Mouse (Mus musculus) MEL (cell line): ENCODE results near the gene Crim1.

Experiments used
- BHLHE40 ChIP-seq: IDR thresholded peaks from 2 replicates; pipeline ENCODE4 v1.6.1; 2012; ENCODE audit warnings: low read depth, mild to moderate bottlenecking, inconsistent platforms, low read length, improper control_type of control experiment, borderline replicate concordance
- CTCF ChIP-seq, 3 experiments: IDR thresholded peaks in 2 of 3; conservative IDR thresholded peaks in 1 of 3; 2 replicates each; pipeline ENCODE4 v1.5.1; 2011 to 2012; ENCODE audit warnings: low read length in 3 of 3, low read depth in 2 of 3, mild to moderate bottlenecking in 2 of 3, improper control_type of control experiment in 1 of 3, inconsistent platforms in 1 of 3, mixed read lengths in 1 of 3, moderate library complexity in 1 of 3; ENCODE audit not compliant: control insufficient read depth in 1 of 3, insufficient read depth in 1 of 3, poor library complexity in 1 of 3, severe bottlenecking in 1 of 3
- ELF1 ChIP-seq: IDR thresholded peaks from 2 replicates; pipeline ENCODE4 v1.6.1; 2014; ENCODE audit warnings: low read depth, mild to moderate bottlenecking, inconsistent platforms, low read length, improper control_type of control experiment, moderate library complexity
- EP300 ChIP-seq, 2 experiments: IDR thresholded peaks; 2 replicates each; pipeline ENCODE4 v1.6.1; 2011; ENCODE audit warnings: improper control_type of control experiment in 2 of 2, low read length in 2 of 2, low read depth in 1 of 2, mild to moderate bottlenecking in 1 of 2
- ETS1 ChIP-seq: IDR thresholded peaks from 2 replicates; pipeline ENCODE4 v1.6.1; 2012; ENCODE audit warnings: low read depth, mild to moderate bottlenecking, inconsistent platforms, low read length, improper control_type of control experiment, moderate library complexity
- HCFC1 ChIP-seq: IDR thresholded peaks from 2 replicates; pipeline ENCODE4 v1.6.1; 2012; ENCODE audit warnings: low read depth, mild to moderate bottlenecking, inconsistent platforms, low read length, improper control_type of control experiment, moderate library complexity
- KAT2A ChIP-seq: conservative IDR thresholded peaks from 2 replicates; pipeline ENCODE4 v1.6.1; 2012; ENCODE audit warnings: low read depth, low read length, improper control_type of control experiment, inconsistent platforms
- MXI1 ChIP-seq: IDR thresholded peaks from 2 replicates; pipeline ENCODE4 v1.6.1; 2011; ENCODE audit warnings: mild to moderate bottlenecking, low read depth, low read length, improper control_type of control experiment
- POLR2A ChIP-seq, 2 experiments: IDR thresholded peaks; 2 replicates each; pipeline ENCODE4 v1.6.1; 2011 to 2012; ENCODE audit warnings: low read length in 2 of 2, mild to moderate bottlenecking in 2 of 2, control low read depth in 1 of 2, improper control_type of control experiment in 1 of 2, low read depth in 1 of 2, moderate library complexity in 1 of 2; ENCODE audit not compliant: control insufficient read depth in 1 of 2, insufficient read depth in 1 of 2, poor library complexity in 1 of 2
- POLR2AphosphoS5 ChIP-seq: IDR thresholded peaks from 2 replicates; pipeline ENCODE4 v1.6.1; 2012; ENCODE audit warnings: low read depth, borderline replicate concordance, mild to moderate bottlenecking, inconsistent platforms, low read length, moderate library complexity, mixed read lengths
- SMC3 ChIP-seq: IDR thresholded peaks from 2 replicates; pipeline ENCODE4 v1.6.1; 2011; ENCODE audit warnings: low read depth, low read length, improper control_type of control experiment
- TAL1 ChIP-seq: IDR thresholded peaks from 2 replicates; pipeline ENCODE4 v1.6.1; 2012; ENCODE audit warnings: mild to moderate bottlenecking, inconsistent platforms, low read length, moderate library complexity, mixed read lengths
- TBP ChIP-seq: IDR thresholded peaks from 2 replicates; pipeline ENCODE4 v1.8.0; 2011; ENCODE audit warnings: low read depth, low read length, improper control_type of control experiment
- TCF12 ChIP-seq: IDR thresholded peaks from 2 replicates; pipeline ENCODE4 v1.6.1; 2014; ENCODE audit warnings: low read depth, mild to moderate bottlenecking, inconsistent platforms, low read length, improper control_type of control experiment, moderate library complexity

- TF ChIP-seq EP300 (IDR thresholded peaks at IDR 0.05; ENCODE audit: low read depth in 1 of 2, low read length in 2 of 2) (no peak), CTCF (IDR thresholded peaks at IDR 0.05 in 2 of 3, conservative IDR thresholded peaks at IDR 0.05 in 1 of 3; ENCODE audit: control insufficient read depth in 1 of 3, insufficient read depth in 1 of 3, low read depth in 2 of 3, low read length in 3 of 3, poor library complexity in 1 of 3, severe bottlenecking in 1 of 3) (no peak), BHLHE40 (no peak), MXI1 (no peak), HCFC1 (no peak), SMC3 (no peak), KAT2A (no peak), ELF1 (no peak), TAL1 (no peak), TCF12 (no peak), POLR2AphosphoS5 (no peak), POLR2A (IDR thresholded peaks at IDR 0.05; ENCODE audit: control insufficient read depth in 1 of 2, insufficient read depth in 1 of 2, low read depth in 1 of 2, low read length in 2 of 2, poor library complexity in 1 of 2) (no peak), TBP (no peak), ETS1 (no peak)
Measured at GRCm38 (mm10) chr17:78286021-78286420, 86.0 kb downstream of the Crim1 start.
